Mouse (Mus musculus): ENCODE data around the gene Cenpo.
A peak's percentile ranks its signal among the peaks of the same experiment; 100 is the strongest.

Gene Cenpo

GRCm38 (mm10) chr12:4199271-4199670, 34.8 kb downstream of the Cenpo start:
- no peak for DNase-seq (ENCODE audit: low spot score)

GRCm38 (mm10) chr12:4198702-4199101, 35.4 kb downstream of the Cenpo start:
- DNase-seq (ENCODE audit: low spot score) = no peak

- DNase-seq (ENCODE audit: low spot score) = no peak
Measured at GRCm38 (mm10) chr12:4194643-4195042, 39.5 kb downstream of the Cenpo start.

- no peak for DNase-seq (ENCODE audit: low spot score)
Measured at GRCm38 (mm10) chr12:4193025-4193740, 40.9 kb downstream of the Cenpo start.

GRCm38 (mm10) chr12:4192514-4192913, 41.6 kb downstream of the Cenpo start:
- DNase-seq (ENCODE audit: low spot score) = no peak

- DNase-seq (ENCODE audit: low spot score) = no peak
Measured at GRCm38 (mm10) chr12:4189060-4189447, 45.0 kb downstream of the Cenpo start.

- DNase-seq (ENCODE audit: low spot score) = no peak
Measured at GRCm38 (mm10) chr12:4188171-4189059, 45.7 kb downstream of the Cenpo start.

GRCm38 (mm10) chr12:4184648-4185047, 49.4 kb downstream of the Cenpo start:
- no peak for DNase-seq (ENCODE audit: low spot score)

- no peak for DNase-seq (ENCODE audit: low spot score)
Measured at GRCm38 (mm10) chr12:4180507-4180906, 53.6 kb downstream of the Cenpo start.

DNA sequence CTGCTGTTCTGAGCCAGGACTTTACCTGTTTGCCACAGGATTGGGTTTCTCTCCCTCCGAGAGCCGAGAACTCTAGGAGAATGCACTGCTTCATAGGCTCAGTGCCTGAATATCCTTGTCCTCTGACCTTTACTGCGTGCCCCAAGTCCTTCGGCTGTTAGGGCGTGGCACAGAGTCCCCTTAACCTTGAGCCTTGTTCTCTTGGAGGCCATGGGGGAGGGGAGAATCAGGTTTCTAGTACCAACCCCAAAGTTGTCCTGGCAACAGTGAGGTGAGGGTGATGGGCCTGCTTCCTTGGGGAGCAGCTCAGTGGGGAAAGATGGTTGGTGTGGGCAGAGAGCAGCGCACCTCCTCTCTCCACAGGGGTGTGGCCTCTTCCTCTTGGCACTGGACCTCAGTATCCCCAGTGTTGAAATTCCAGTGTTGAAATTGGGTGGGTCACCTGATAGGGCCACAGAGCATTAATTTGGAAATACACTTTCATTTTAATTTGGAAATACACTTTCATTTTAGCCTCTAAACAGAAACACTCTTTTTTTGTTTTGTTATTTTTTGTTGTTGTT, 54.3 kb downstream of the Cenpo start:
- no peak for DNase-seq (ENCODE audit: low spot score)

GRCm38 (mm10) chr12:4178839-4179238, 55.3 kb downstream of the Cenpo start:
- no peak for DNase-seq (ENCODE audit: low spot score)

- no peak for DNase-seq (ENCODE audit: low spot score)
Measured at GRCm38 (mm10) chr12:4173108-4173790, 60.8 kb downstream of the Cenpo start.

GRCm38 (mm10) chr12:4169622-4170021, 64.5 kb downstream of the Cenpo start:
- DNase-seq (ENCODE audit: low spot score) = peak; percentile 34

GRCm38 (mm10) chr12:4169058-4169457, 65.0 kb downstream of the Cenpo start:
- no peak for DNase-seq (ENCODE audit: low spot score)

- no peak for DNase-seq (ENCODE audit: low spot score)
Measured at GRCm38 (mm10) chr12:4166970-4167369, 67.1 kb downstream of the Cenpo start.

- DNase-seq (ENCODE audit: low spot score) = no peak
Measured at GRCm38 (mm10) chr12:4162886-4163285, 71.2 kb downstream of the Cenpo start.

DNA sequence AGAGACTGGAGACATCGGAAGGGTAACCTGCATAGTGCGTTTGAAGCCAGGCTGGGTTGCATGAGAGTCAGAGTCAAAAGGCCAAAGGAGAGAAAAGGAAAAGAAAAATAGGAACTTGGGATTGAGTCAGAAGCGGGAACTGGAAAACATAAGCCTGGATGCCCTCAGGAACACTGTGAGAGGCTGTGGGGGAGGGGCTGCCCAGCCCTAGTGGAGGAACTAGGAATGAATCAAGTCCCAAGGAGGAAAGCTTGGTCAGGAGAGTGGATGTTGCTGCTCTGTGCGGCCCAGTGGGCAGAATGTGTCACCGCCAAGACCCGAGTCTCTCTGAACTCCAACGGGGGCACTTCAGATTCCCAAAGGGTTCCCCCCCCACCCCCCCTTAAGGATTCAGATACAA, 73.8 kb downstream of the Cenpo start:
- no peak for DNase-seq (ENCODE audit: low spot score)

DNA sequence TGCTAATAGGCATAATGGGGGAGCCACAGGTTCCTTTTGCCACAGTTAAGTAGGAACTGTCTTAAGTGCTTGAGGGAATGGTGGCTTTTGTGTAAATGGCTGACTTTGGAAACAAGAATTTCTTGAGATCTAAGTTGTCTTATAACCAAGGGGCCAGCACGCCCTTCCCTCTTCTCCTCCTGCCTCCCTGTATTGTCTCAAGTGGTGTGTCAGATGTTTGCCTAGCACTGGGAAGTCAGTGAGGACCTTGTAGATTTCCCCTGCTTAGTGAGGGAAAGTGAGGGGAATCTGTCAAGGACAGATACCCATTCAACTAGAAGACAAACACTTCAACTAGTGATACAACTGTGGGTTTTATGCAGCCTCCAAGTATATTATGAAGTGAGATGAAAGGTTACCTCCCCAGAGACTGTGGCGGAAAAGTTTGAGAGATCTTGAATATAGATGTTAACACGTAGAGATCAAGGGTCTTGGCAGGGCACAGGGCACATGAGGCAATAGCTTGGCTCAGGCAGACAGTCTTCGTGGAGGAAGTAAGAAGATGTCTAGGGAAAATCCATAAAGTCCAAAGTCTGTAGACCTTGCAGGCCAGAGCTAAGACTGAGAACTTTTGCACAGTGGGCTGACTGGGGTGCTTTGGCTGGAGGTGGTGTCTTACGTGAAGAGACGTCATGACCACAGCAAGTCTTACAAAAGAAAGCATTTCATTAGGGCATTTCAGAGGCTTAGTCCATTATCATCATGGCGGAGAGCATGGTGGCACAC, 75.0 kb downstream of the Cenpo start:
- no peak for DNase-seq (ENCODE audit: low spot score)

DNA sequence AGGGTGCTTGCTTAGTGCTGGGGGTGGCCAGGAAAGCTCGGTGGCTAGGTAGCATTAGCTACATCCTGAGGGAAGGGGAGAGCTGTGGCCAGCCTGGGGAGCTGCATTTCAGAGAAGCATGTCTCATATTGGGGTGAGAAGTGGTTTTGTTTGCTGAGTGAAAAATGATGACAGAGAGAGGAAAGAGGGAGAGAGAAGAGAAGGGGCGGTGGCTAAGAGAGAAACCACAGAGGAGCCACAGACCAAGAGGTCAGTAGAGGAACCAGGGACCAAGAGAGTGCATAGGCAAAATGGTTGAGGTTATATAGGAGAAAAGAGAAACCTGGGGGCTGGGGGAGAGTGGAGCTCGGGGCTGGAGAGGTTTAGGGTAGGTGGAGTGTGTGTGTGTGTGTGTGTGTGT, 75.9 kb downstream of the Cenpo start:
- DNase-seq (ENCODE audit: low spot score) = no peak

GRCm38 (mm10) chr12:4157466-4157865, 76.6 kb downstream of the Cenpo start:
- DNase-seq (ENCODE audit: low spot score) = no peak

DNA sequence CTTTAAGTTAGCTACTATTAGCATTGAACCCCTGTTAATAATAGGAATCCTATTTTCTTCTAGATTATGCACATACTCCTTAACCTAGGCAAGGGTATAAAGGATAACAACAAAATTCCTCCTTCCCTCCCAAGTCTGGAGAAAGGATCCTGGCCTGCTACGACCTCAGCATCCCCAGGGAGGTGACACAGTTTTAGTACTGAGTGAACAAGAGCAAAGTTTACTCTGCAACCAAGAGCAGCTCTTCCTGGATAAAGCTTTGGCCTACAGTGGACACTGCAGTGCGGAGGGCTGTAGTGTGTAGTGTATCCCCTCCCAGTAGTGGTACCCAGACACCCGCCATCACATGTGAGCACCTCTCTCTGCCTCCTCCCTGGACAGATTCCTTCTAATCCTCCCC, 82.1 kb downstream of the Cenpo start:
- DNase-seq (ENCODE audit: low spot score) = no peak

DNA sequence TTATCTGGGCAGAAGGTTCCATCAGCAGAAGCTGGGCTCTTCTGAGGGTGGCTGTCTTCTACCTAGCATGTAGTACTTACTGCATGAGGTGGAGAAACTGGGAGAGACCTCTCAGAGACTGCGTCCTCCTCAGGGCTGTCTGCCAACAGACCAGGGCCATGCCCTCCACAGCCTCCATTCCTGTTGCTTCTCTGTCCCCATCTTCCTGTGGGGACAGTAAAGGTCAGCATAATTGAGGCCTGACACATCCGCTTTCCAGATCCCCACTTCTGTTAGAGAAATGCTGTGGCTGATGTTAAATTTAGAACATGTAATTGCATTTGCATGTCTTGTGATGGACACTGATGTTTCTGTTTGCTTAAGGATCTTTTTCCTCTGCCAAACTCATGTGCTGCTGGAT, 83.2 kb downstream of the Cenpo start:
- no peak for DNase-seq (ENCODE audit: low spot score)
